Mouse (Mus musculus) cortical plate, adult 2 months (tissue): ENCODE data around the gene Lbhd1. TPM values are rescaled to one million over a fixed set of nuclear protein-coding genes. Genes with fewer than 3 reads are reported as not detected.

Experiments
- polyA plus RNA-seq: library from polyadenylated mRNA; depleted of rRNA; stranded (reverse); fragments of >200 nt; gene quantifications from 2 replicates; pipeline ENCODE4 v1.2.3, GENCODE M21; 2012; rRNA removed

Gene Lbhd1
- polyA plus RNA-seq, 1 experiment: 3.4 TPM

Other genes starting within 250 kb of the Lbhd1 start
- gene Chrm1, start 219.9 kb upstream of the Lbhd1 start, polyA plus RNA-seq: 109 and 117 TPM in 2 replicates
- 200 TPM in 2 replicates for gene Slc3a2, start 160.4 kb upstream of the Lbhd1 start, polyA plus RNA-seq
- 50.2 and 51.3 TPM in 2 replicates for gene Wdr74, start 147.9 kb upstream of the Lbhd1 start, polyA plus RNA-seq
- gene 1700092M07Rik, start 143.0 kb upstream of the Lbhd1 start, polyA plus RNA-seq: 0.59 TPM in 1 of 2 replicates, not detected in the other
- 106 and 109 TPM in 2 replicates for gene Stx5a, start 142.3 kb upstream of the Lbhd1 start, polyA plus RNA-seq
- 121 and 127 TPM in 2 replicates for gene Nxf1, start 126.7 kb upstream of the Lbhd1 start, polyA plus RNA-seq
- 134 and 142 TPM in 2 replicates for gene Tmem223, start 112.7 kb upstream of the Lbhd1 start, polyA plus RNA-seq
- 18.7 and 18.8 TPM in 2 replicates for gene Tmem179b, start 109.3 kb upstream of the Lbhd1 start, polyA plus RNA-seq
- 15.1 and 15.5 TPM in 2 replicates for gene Taf6l, start 97.3 kb upstream of the Lbhd1 start, polyA plus RNA-seq
- 177 and 184 TPM in 2 replicates for gene Polr2g, start 85.2 kb upstream of the Lbhd1 start, polyA plus RNA-seq
- 4.0 TPM in 2 replicates for gene Zbtb3, start 81.2 kb upstream of the Lbhd1 start, polyA plus RNA-seq
- gene Ttc9c, start 64.4 kb upstream of the Lbhd1 start, polyA plus RNA-seq: 29.0 and 29.5 TPM in 2 replicates
- gene Hnrnpul2, start 63.7 kb upstream of the Lbhd1 start, polyA plus RNA-seq: 78.5 and 85.1 TPM in 2 replicates
- not detected in 2 replicates for gene AC129217.1, start 54.0 kb upstream of the Lbhd1 start, polyA plus RNA-seq
- gene Bscl2, start 46.3 kb upstream of the Lbhd1 start, polyA plus RNA-seq: 135 and 137 TPM in 2 replicates
- gene Gng3, start 44.5 kb upstream of the Lbhd1 start, polyA plus RNA-seq: 275 and 293 TPM in 2 replicates
- 1.0 and 1.3 TPM in 2 replicates for gene Lrrn4cl, start 33.0 kb upstream of the Lbhd1 start, polyA plus RNA-seq
- 108 and 118 TPM in 2 replicates for gene Ubxn1, start 12.2 kb upstream of the Lbhd1 start, polyA plus RNA-seq
- 70.1 and 77.2 TPM in 2 replicates for gene Uqcc3, start 2.8 kb upstream of the Lbhd1 start, polyA plus RNA-seq
- not detected in 2 replicates for gene Gm49403, start 198 bp downstream of the Lbhd1 start, polyA plus RNA-seq
- gene 1810009A15Rik, start 5.1 kb downstream of the Lbhd1 start, polyA plus RNA-seq: 40.1 and 41.3 TPM in 2 replicates
- gene Gm49416, start 5.2 kb downstream of the Lbhd1 start, polyA plus RNA-seq: not detected in 2 replicates
- gene Ints5, start 9.3 kb downstream of the Lbhd1 start, polyA plus RNA-seq: 16.1 and 16.7 TPM in 2 replicates
- gene Ganab, start 14.3 kb downstream of the Lbhd1 start, polyA plus RNA-seq: 87.5 and 89.8 TPM in 2 replicates
- 222 and 224 TPM in 2 replicates for gene B3gat3, start 36.6 kb downstream of the Lbhd1 start, polyA plus RNA-seq
- 8.0 and 9.2 TPM in 2 replicates for gene Rom1, start 45.6 kb downstream of the Lbhd1 start, polyA plus RNA-seq
- 12.8 and 13.2 TPM in 2 replicates for gene Eml3, start 45.8 kb downstream of the Lbhd1 start, polyA plus RNA-seq
- 24.6 and 25.2 TPM in 2 replicates for gene Mta2, start 58.1 kb downstream of the Lbhd1 start, polyA plus RNA-seq
- gene Tut1, start 70.1 kb downstream of the Lbhd1 start, polyA plus RNA-seq: 20.0 and 22.8 TPM in 2 replicates
- gene Eef1g, start 83.3 kb downstream of the Lbhd1 start, polyA plus RNA-seq: 286 and 289 TPM in 2 replicates
- 6.7 and 7.7 TPM in 2 replicates for gene Ahnak, start 105.6 kb downstream of the Lbhd1 start, polyA plus RNA-seq
- gene Scgb1a1, start 204.2 kb downstream of the Lbhd1 start, polyA plus RNA-seq: not detected in 2 replicates